Mouse (Mus musculus) megakaryocyte, embryonic 14.5 days (primary cell): ENCODE results near the gene Gucy2g. TPM values are rescaled to one million over a fixed set of nuclear protein-coding genes. Genes with fewer than 3 reads are reported as not detected.

Source experiments
- H3K27me3 ChIP-seq: replicated peaks from 2 replicates; pipeline ENCODE3; 2012; ENCODE audit warnings: inconsistent platforms
- H3K36me3 ChIP-seq: replicated peaks from 2 replicates; pipeline ENCODE3; 2012; ENCODE audit warnings: low read length, inconsistent platforms, mixed read lengths
- H3K4me1 ChIP-seq: 2 replicates; pipeline ENCODE4 v1.6.1; 2012; ENCODE audit warnings: inconsistent platforms
- H3K4me3 ChIP-seq: replicated peaks from 2 replicates; pipeline ENCODE3; 2012; ENCODE audit warnings: moderate library complexity, mild to moderate bottlenecking, inconsistent platforms
- H3K9me3 ChIP-seq: 2 replicates; pipeline ENCODE4 v1.6.1; 2012; ENCODE audit warnings: inconsistent platforms
- FLI1 ChIP-seq: IDR thresholded peaks from 2 replicates; pipeline ENCODE4 v1.6.1; 2012; ENCODE audit warnings: low read length, inconsistent platforms, mixed read lengths
- GATA1 ChIP-seq: IDR thresholded peaks from 3 replicates; pipeline ENCODE4 v1.6.1; 2012; ENCODE audit warnings: mixed read lengths, low read length, inconsistent platforms, borderline replicate concordance
- polyA plus RNA-seq: library from polyadenylated mRNA; stranded (reverse); fragments of >175 nt; gene quantifications from 2 replicates; pipeline ENCODE4 v1.2.3, GENCODE M21; 2012; ENCODE audit warnings: low replicate concordance; ENCODE audit not compliant: insufficient read depth

Gucy2g gene
- polyA plus RNA-seq, 1 experiment, result 1.6 TPM

DNA sequence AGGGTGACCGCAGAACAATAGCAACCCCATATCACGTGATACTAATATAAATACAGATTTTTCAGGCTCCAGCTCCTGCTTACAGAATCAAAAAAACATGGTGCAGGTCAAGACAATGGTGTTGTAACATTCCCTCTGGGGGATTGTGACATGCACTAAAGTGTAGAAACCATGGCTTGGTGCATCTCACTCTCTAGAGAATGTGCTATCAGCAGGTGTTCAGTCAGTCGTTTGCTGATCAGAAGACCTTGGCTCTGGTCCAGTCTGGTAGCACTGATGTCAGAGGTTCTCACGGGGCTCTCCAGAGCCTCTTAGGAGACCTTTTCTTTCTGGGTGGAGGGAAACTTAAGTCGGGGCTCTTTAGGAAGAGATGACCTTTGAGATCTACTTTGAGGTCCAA is 9.4 kb upstream of the Gucy2g start:
- no peaks in the 10 kb centered on the region for H3K27me3 ChIP-seq
- peaks cover 82% of the 10 kb centered on the region for H3K4me1 ChIP-seq
- no peaks in the 10 kb centered on the region for H3K36me3 ChIP-seq
- H3K4me3 ChIP-seq, result no peak overlapping the region
- H3K9me3 ChIP-seq, result no peaks in the 10 kb centered on the region
- TF ChIP-seq FLI1, result no peak
- no peak for TF ChIP-seq GATA1

DNA sequence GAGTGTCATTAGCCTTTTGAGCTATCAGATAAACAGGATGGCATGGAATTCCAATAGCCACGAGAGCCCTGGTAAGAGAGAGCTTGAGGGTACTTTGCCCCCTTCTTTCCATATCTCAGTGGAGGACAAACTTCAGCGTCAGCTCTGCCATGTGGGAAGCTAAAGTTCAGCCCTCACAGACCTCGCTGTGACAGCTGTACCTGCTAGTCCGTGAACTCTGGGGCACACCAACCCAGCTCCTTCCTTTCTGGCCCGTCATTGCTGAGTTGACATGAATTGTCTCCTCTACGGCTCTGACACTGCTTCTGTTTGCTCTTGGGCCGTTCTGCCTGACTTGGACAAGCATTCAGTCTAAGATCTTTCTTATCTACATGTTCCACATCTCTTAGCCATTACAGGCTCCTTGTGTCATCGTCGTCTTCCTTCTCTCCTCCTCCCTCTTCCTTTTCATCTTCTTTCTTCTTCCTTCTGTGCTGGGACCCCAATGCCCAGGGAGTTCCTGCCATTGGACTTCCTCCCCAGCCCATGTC is 7.0 kb upstream of the Gucy2g start:
- H3K27me3 ChIP-seq, result no peaks in the 10 kb centered on the region
- H3K9me3 ChIP-seq, result no peaks in the 10 kb centered on the region
- no peaks in the 10 kb centered on the region for H3K36me3 ChIP-seq
- H3K4me1 ChIP-seq, result peaks cover 89% of the 10 kb centered on the region
- peak overlapping the region; percentile 47 for H3K4me3 ChIP-seq
- TF ChIP-seq GATA1, result no peak
- TF ChIP-seq FLI1, result no peak

DNA sequence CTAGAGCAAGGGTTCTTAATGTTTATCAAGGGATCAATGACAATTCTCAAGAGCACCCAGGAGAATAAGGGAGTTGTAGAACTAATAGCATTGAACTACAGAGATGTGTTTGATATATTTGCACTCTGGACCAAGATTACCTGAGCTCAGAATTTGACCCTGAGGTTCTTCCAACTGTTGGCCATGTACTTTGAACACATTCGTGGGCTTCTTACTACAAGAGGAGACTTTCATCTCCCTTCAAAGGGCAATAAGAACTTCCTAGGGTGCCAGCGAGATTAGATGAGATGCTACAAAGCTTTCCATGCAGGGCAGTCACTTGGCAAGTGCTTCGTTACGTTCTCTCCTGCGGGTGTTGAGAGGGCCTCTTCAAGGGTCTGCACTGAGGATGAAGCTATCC is 6.5 kb upstream of the Gucy2g start:
- no peaks in the 10 kb centered on the region for H3K27me3 ChIP-seq
- peaks cover 89% of the 10 kb centered on the region for H3K4me1 ChIP-seq
- TF ChIP-seq FLI1 (no peak), GATA1 (no peak)
- H3K36me3 ChIP-seq, result no peaks in the 10 kb centered on the region
- peak overlapping the region; percentile 7 for H3K4me3 ChIP-seq
- H3K9me3 ChIP-seq, result no peaks in the 10 kb centered on the region

DNA sequence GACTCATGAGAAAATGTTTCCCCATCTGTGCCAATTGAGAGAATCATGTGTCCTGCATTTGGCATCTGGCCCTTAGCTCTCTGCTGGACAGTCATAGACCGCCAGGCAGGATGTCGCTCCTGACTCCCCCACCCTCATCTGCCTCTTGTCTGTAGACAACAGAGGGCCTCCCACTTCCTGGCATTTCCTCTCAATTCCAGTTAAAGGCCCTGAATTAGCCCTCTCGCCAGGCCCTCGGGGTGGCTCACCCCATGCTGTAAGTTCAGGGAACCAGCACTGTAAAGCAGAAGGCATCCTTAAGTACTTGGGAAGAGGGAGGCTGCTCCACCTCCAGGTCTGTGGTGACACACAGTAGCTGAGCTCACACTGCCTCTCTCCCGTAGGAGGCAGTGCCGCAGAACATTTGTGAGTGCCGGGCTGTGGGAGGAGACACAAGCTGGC is 3.8 kb upstream of the Gucy2g start:
- TF ChIP-seq GATA1 (peak; percentile 70; the same call in 1 of the 3 replicates), FLI1 (peak; percentile 73)
- Histone ChIP-seq H3K36me3 (no peaks in the 10 kb centered on the region), H3K27me3 (no peaks in the 10 kb centered on the region), H3K4me3 (peak overlapping the region; percentile 80), H3K4me1 (peaks cover 89% of the 10 kb centered on the region), H3K9me3 (no peaks in the 10 kb centered on the region)

DNA sequence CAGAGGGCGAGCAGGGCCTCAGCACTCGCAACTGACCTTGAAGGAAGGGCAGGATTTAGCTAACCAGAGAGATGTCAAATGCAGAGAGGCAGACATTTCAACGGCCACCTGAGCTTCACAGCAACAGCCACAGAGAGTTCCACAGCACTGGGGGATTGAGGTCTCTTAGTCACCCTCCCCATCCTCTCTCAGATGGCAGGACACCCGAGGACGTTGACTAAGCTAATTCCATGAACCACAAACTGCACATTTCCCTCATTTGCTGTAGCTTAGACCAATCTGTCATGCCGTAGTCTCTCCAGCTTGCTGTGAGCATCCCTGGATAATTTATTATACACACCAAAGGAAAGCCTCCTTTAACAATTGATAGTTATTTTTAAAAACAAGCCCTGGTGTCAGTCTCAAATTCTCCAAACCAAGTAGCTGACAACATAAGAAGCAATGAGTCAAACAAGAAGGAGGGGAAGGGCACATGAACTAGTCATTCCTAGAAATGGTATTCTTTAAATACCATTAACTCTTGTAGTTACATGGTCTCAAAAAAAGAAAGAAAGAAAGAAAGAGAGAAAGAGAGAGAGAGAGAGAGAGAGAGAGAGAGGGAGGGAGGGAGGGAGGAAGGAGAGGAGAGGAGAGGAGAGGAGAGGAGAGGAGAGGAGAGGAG is 1.1 kb downstream of the Gucy2g start:
- Histone ChIP-seq H3K27me3 (no peaks in the 10 kb centered on the region), H3K4me3 (peak overlapping the region; percentile 71)
- TF ChIP-seq FLI1, result no peak
- TF ChIP-seq GATA1, result no peak

DNA sequence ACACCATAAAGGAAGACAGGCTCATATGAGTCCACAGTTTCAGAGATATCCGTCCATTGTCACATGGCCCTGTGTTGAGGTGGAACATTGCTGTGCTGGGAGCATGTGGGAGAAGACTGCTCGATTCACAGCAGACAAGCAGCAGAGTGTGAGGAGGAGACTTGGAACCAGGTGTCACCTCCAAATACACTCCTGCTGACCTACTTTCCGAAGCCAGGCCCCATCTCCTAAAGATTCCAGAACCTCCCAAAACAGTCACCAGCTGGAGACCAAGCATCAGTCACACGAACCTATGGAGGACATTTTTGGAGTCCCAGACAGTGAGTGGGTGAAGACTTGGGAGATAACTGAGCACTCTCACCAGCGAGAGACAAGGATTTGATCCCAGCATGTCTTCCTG is 4.5 kb downstream of the Gucy2g start:
- no peaks in the 10 kb centered on the region for H3K9me3 ChIP-seq
- peaks cover 86% of the 10 kb centered on the region for H3K4me1 ChIP-seq
- no peaks in the 10 kb centered on the region for H3K36me3 ChIP-seq
- H3K27me3 ChIP-seq, result no peaks in the 10 kb centered on the region
- TF ChIP-seq GATA1, result no peak
- TF ChIP-seq FLI1, result no peak
- H3K4me3 ChIP-seq, result no peak overlapping the region

More for the DNA sequence above, 1.1 kb downstream of the Gucy2g start:
- H3K36me3 ChIP-seq, result no peaks in the 10 kb centered on the region
- no peaks in the 10 kb centered on the region for H3K9me3 ChIP-seq
- H3K4me1 ChIP-seq, result peaks cover 86% of the 10 kb centered on the region

DNA sequence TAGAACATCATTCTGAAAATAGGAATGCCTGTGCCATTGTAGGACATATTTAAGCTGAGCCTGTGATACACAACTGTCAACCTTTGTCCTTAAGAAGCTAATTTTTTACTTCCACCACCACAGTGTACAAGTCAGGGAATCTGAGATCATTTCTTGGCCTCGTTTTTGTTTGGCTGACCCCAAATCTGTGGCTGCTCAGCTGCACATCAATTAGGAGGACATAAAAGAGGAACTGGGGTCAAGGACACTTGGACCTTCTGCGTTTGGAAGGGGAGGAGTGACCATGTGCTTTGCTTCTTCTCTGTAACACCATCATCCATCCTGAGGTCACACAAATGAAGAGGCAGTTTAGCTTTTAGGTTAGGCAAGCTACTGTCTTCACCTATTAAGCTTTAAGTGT is 5.0 kb downstream of the Gucy2g start:
- Histone ChIP-seq H3K4me3 (no peak overlapping the region), H3K9me3 (no peaks in the 10 kb centered on the region), H3K36me3 (no peaks in the 10 kb centered on the region), H3K27me3 (no peaks in the 10 kb centered on the region), H3K4me1 (peaks cover 86% of the 10 kb centered on the region)
- TF ChIP-seq FLI1 (no peak), GATA1 (no peak)

DNA sequence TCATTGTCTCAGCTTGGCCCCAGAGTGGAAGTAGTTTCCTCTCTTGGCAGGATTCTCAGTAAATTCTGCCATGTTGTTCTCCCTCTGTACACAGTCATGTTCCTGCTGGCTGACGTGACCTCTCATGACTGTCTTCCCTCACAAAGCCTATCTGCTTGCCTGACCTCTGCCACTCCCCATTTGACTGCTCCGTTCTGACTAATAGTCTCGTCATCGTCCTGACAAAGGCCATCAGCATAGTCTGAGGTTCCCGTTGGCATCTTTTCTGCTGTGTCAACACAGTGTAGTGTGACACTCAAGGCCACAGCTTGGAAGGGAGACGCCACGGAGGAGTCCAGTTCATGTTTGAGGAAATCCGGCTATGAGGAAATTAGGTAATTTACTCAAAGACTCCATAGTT is 8.9 kb downstream of the Gucy2g start:
- peak overlapping the region; percentile 87 for H3K4me3 ChIP-seq
- no peak for TF ChIP-seq GATA1
- H3K27me3 ChIP-seq, result no peaks in the 10 kb centered on the region
- peaks cover 94% of the 10 kb centered on the region for H3K4me1 ChIP-seq
- no peaks in the 10 kb centered on the region for H3K9me3 ChIP-seq
- H3K36me3 ChIP-seq, result peaks cover 23% of the 10 kb centered on the region

DNA sequence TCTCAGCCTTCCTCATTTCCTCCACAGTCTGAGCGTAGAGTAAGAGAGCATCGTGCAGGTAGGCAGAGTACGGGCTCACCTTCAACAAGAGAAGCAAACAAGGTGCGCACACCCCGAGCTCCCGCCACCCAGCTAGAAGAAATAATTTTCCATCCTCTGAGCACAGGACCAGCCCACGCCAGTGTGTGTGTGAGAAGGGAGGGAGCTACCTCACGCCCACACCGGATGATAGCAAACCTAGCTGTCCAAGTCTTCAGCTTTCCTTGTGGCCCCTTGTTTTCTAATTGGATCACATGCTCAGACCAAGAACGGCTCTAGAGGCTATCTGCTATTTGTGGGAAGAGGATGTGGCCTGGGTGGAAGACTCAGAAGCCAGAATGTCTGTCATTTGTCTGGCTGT is 10.0 kb downstream of the Gucy2g start:
- TF ChIP-seq FLI1 (no peak), GATA1 (no peak)
- Histone ChIP-seq H3K4me1 (peaks cover 95% of the 10 kb centered on the region), H3K9me3 (no peaks in the 10 kb centered on the region), H3K27me3 (no peaks in the 10 kb centered on the region), H3K36me3 (peaks cover 33% of the 10 kb centered on the region), H3K4me3 (peak overlapping the region; percentile 87)

DNA sequence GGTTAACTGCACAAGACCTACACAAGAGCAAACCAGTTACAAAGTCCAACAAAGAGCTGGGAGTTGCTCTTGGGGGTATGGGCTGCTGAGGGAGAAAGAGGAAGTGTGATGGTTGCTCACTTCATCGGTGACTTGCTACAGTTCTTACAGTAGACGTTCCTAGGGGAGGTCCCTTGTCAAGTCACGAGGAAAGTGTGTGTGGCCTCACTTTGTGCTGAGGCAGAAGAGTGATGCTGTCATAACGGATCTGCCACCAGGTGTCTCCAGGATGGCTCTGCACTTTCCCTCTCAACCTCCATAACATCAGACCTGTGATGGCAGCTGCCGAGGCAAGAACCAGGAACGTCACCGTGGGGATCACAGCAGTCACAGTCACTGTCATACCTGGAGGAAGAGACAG is 13.9 kb downstream of the Gucy2g start:
- H3K9me3 ChIP-seq, result no peaks in the 10 kb centered on the region
- H3K4me1 ChIP-seq, result peaks cover 78% of the 10 kb centered on the region
- peaks cover 73% of the 10 kb centered on the region for H3K36me3 ChIP-seq
- peaks cover 9% of the 10 kb centered on the region for H3K27me3 ChIP-seq
- no peak overlapping the region for H3K4me3 ChIP-seq
- TF ChIP-seq FLI1 (no peak), GATA1 (no peak)

DNA sequence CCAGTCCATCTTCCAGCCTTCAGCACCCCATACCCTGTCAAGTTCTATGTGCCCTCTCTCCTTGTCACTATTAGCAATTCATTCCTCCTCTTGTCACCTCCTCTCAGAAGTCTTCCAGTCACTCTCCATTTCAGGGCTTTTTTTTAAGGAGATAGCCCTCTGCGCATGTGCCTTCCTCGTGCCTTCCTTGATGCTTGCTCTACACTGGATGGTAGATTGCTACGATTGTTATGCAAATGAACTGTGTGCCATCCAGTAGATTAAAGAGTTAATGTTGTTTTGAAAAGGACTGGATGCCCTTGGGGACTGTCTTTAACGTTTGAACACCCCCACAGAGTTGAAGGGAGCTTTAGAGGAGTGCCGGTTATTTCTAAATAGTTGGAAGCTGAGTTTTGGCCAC is 14.4 kb downstream of the Gucy2g start:
- Histone ChIP-seq H3K36me3 (peaks cover 76% of the 10 kb centered on the region), H3K27me3 (peaks cover 9% of the 10 kb centered on the region), H3K4me3 (no peak overlapping the region), H3K9me3 (no peaks in the 10 kb centered on the region), H3K4me1 (peaks cover 74% of the 10 kb centered on the region)
- TF ChIP-seq GATA1 (no peak), FLI1 (no peak)
